Mouse (Mus musculus) olfactory bulb, adult 2 months (tissue): ENCODE data around the gene 4930426L09Rik.

ENCODE experiments used
- CTCF ChIP-seq: fragments of 200-500 bp; IDR thresholded peaks from 2 replicates; pipeline ENCODE4 v1.5.1; 2012; ENCODE audit warnings: low read depth, mild to moderate bottlenecking, low read length, moderate library complexity; ENCODE audit not compliant: insufficient read depth
- POLR2A ChIP-seq: fragments of 200-500 bp; IDR thresholded peaks from 2 replicates; pipeline ENCODE4 v1.6.1; 2012; ENCODE audit warnings: mild to moderate bottlenecking, low read depth, low read length, moderate library complexity; ENCODE audit not compliant: insufficient read depth

GRCm38 (mm10) chr2:18955671-18956070 lies 42.5 kb upstream of the 4930426L09Rik start:
- TF ChIP-seq POLR2A, result no peak
- no peak for TF ChIP-seq CTCF
